Mouse (Mus musculus): ENCODE measurements at regions not wholly inside any gene's neighbourhood (a gene's known extent, or its start where the extent isn't known, plus 50 kb on each side); places are given as distances from the start of the nearest gene placed in this dataset.

DNA sequence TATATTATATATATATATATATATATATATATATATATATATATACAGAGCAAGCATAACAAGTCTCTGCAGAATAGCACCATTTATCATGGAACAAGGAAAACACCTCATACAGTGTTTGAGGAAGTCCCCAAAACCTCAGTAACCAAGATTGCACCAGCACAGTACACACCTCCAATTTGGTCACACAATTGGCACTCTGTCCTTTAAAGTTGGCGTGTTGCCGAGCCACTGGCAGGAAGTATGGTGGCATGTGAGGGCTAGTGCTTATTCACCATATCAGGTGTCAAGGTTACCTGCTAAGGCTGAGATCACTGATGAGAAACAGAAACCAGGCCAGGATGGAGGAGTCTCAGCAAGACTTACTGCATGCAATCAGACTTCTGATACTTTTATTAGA is 436.0 kb upstream of the Pkdcc start:
- TF ChIP-seq EP300 (IDR thresholded peaks at IDR 0.05; ENCODE audit: insufficient read depth, low read depth, low read length) (no peak), CTCF (IDR thresholded peaks at IDR 0.05) (no peak), POLR2A (IDR thresholded peaks at IDR 0.05; ENCODE audit: insufficient read depth, low read depth, low read length) (no peak)
